Mouse (Mus musculus): ENCODE measurements around the gene Gusb.

Gene Gusb

GRCm38 (mm10) chr5:130027134-130027533, 24.3 kb upstream of the Gusb start:
- DNase-seq (ENCODE audit: inconsistent age in 2 of 2, low spot score in 1 of 2) = no peak

- peak; percentile 94 to 97 for DNase-seq (ENCODE audit: inconsistent age in 2 of 2, low spot score in 1 of 2)
Measured at GRCm38 (mm10) chr5:130023767-130024539, 21.1 kb upstream of the Gusb start.

GRCm38 (mm10) chr5:130023067-130023766, 20.4 kb upstream of the Gusb start:
- no peak for DNase-seq (ENCODE audit: inconsistent age in 2 of 2, low spot score in 1 of 2)

GRCm38 (mm10) chr5:130022366-130022765, 19.5 kb upstream of the Gusb start:
- DNase-seq (ENCODE audit: inconsistent age in 2 of 2, low spot score in 1 of 2) = no peak

GRCm38 (mm10) chr5:130021361-130021966, 18.6 kb upstream of the Gusb start:
- peak; percentile 31 to 65 for DNase-seq (ENCODE audit: inconsistent age in 2 of 2, low spot score in 1 of 2)

GRCm38 (mm10) chr5:130019461-130019860, 16.6 kb upstream of the Gusb start:
- DNase-seq (ENCODE audit: inconsistent age in 2 of 2, low spot score in 1 of 2) = no peak

GRCm38 (mm10) chr5:130015104-130015503, 12.3 kb upstream of the Gusb start:
- DNase-seq (ENCODE audit: inconsistent age in 2 of 2, low spot score in 1 of 2) = no peak

DNA sequence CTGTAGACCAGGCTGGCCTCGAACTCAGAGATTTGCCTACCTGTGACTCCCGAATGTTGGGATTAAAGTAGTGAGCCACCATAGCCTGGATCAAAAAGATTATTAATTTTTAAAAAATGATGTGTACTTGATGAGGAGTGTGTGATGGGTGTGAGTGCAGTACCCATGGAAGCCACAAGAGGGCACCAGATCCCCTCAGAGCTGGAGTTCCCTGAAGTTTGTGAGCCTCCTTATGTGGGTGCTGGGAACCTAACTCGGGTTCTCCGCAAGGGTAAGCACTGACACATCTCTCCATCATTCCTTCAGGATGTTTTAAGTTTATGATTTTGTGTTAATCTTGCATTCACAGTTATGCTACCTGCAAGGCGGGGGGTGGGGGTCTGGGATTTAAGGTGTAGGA, 8.1 kb upstream of the Gusb start:
- no peak for DNase-seq (ENCODE audit: inconsistent age in 2 of 2, low spot score in 1 of 2)

GRCm38 (mm10) chr5:130009784-130010183, 6.9 kb upstream of the Gusb start:
- DNase-seq (ENCODE audit: inconsistent age in 2 of 2, low spot score in 1 of 2) = no peak

- no peak for DNase-seq (ENCODE audit: inconsistent age in 2 of 2, low spot score in 1 of 2)
Measured at GRCm38 (mm10) chr5:130008034-130008590, 5.3 kb upstream of the Gusb start.

- no peak for DNase-seq (ENCODE audit: inconsistent age in 2 of 2, low spot score in 1 of 2)
Measured at GRCm38 (mm10) chr5:130007344-130007743, 4.5 kb upstream of the Gusb start.

- DNase-seq (ENCODE audit: inconsistent age in 2 of 2, low spot score in 1 of 2) = peak in 1 of 2 experiments; percentile 46
Measured at GRCm38 (mm10) chr5:130003229-130003628, 380 bp upstream of the Gusb start.

DNA sequence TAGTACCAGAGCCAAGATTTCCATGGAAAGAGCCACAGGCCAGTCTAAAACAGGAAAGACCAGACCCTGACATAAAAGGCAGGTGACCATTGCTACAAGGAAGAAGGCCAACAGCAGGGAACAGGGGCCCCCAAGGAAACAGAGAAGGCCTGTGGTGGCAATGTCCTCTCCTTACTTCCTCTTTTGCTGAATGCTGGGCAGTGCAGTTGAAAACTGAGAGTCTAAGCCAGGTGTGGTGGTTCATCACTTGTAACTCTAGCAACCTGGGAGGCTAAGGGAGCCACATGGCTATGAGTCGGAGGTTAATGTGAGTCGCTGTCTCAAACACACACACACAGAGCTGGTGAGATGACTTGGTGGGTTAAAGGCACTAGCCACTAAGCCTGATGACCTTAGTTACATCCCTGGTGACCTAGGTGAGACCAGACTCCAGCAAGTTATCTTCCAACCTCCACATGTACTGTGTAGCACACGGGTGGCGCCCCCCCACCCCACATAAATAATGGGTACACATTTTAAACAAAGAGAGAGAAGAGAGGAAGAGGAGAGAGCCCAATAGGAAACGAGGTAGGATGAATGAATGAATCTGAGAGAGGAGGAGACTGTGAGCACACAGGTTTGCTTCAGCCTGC, 1.4 kb downstream of the Gusb start:
- DNase-seq (ENCODE audit: inconsistent age in 2 of 2, low spot score in 1 of 2) = no peak

DNA sequence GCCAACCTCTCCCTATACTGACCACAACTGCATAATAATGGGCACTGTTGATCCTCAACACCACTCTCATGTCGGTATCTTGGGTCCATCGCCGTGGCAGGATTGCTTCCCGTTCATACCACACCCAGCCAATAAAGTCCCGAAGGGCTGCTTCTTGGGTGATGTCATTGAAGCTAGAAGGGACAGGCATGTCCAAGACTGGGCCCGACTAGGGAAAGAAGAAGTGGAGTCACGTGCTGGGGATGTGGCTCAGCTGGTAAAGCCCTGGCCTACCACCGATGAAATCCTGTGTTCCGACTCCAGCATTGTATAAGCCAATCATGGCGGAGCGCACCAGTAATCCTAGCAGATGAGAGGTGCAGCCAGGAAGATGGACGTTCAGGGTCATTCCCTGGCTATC, 2.1 kb downstream of the Gusb start:
- peak; percentile 32 to 57 for DNase-seq (ENCODE audit: inconsistent age in 2 of 2, low spot score in 1 of 2)

- DNase-seq (ENCODE audit: inconsistent age in 2 of 2, low spot score in 1 of 2) = peak; percentile 54 to 81
Measured at GRCm38 (mm10) chr5:129999097-129999496, 3.8 kb downstream of the Gusb start.

- no peak for DNase-seq (ENCODE audit: inconsistent age in 2 of 2, low spot score in 1 of 2)
Measured at GRCm38 (mm10) chr5:129997700-129998099, 5.1 kb downstream of the Gusb start.

DNA sequence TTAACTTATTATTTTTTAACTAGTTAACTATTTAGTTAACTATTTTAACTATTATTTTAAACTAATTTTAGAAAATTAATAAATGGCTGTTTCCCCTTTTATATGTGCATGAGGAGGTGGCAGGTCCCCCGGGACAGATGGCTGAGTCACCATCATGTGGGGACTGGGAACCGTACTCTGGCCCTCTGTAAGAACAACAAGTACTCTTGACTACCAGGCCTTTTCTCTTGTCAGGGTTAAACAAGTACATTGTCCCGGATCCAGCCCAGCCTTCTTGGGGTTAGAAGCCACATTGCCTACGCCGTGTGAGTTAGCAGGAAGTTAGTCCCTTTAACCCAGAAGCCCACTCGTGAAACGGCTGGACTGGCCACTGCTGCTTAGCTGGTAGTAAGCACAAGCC, 7.9 kb downstream of the Gusb start:
- no peak for DNase-seq (ENCODE audit: inconsistent age in 2 of 2, low spot score in 1 of 2)

- no peak for DNase-seq (ENCODE audit: inconsistent age in 2 of 2, low spot score in 1 of 2)
Measured at GRCm38 (mm10) chr5:129993374-129993773, 9.5 kb downstream of the Gusb start.

DNA sequence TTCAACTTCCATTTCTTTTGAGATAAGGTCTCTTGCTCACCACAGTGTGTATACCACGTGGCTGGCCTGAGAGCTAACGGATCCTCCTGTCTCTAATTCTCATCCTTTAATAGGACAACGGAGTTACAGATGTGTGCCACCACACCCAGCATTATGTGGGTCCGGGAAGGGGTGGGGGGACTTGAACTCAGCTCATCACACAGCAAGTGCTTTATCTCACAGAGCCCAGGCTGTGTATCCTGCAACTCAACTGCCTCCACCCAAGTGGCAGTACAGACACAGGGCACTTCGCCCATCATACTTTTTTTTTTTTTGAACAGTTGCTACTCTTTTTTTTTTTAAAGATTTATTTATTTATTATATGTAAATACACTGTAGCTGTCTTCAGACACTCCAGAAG, 11.0 kb downstream of the Gusb start:
- no peak for DNase-seq (ENCODE audit: inconsistent age in 2 of 2, low spot score in 1 of 2)

GRCm38 (mm10) chr5:129989376-129989775, 13.5 kb downstream of the Gusb start:
- peak; percentile 49 to 81 for DNase-seq (ENCODE audit: inconsistent age in 2 of 2, low spot score in 1 of 2)

GRCm38 (mm10) chr5:129980216-129980615, 22.6 kb downstream of the Gusb start:
- DNase-seq (ENCODE audit: inconsistent age in 2 of 2, low spot score in 1 of 2) = no peak
